Mouse (Mus musculus) urinary bladder, adult 2 months (tissue): Measurements from ENCODE around the gene Gm49318. TPM values are rescaled to one million over a fixed set of nuclear protein-coding genes. Genes with fewer than 3 reads are reported as not detected.

Source experiments
- polyA plus RNA-seq: library from polyadenylated mRNA; depleted of rRNA; stranded (reverse); fragments of >200 nt; gene quantifications from 2 replicates; pipeline ENCODE4 v1.2.3, GENCODE M21; 2012; rRNA removed

The Gm49318 gene
- polyA plus RNA-seq, 1 experiment: not detected

Other genes with a start within 250 kb of the Gm49318 start
- gene Angptl8, start 235.7 kb downstream of the Gm49318 start, polyA plus RNA-seq: 1.2 and 2.0 TPM in 2 replicates
- gene Dock6, start 218.6 kb downstream of the Gm49318 start, polyA plus RNA-seq: 89.2 and 102 TPM in 2 replicates
- gene Rab3d, start 153.1 kb downstream of the Gm49318 start, polyA plus RNA-seq: 54.4 and 59.9 TPM in 2 replicates
- 8.8 and 9.4 TPM in 2 replicates for gene Ccdc159, start 143.8 kb downstream of the Gm49318 start, polyA plus RNA-seq
- 93.0 and 101 TPM in 2 replicates for gene Tmem205, start 143.7 kb downstream of the Gm49318 start, polyA plus RNA-seq
- gene Plppr2, start 134.2 kb downstream of the Gm49318 start, polyA plus RNA-seq: 14.5 and 17.1 TPM in 2 replicates
- 4.6 and 6.4 TPM in 2 replicates for gene Swsap1, start 115.5 kb downstream of the Gm49318 start, polyA plus RNA-seq
- 1.8 and 2.1 TPM in 2 replicates for gene Epor, start 107.8 kb downstream of the Gm49318 start, polyA plus RNA-seq
- 25.7 and 27.3 TPM in 2 replicates for gene Rgl3, start 81.8 kb downstream of the Gm49318 start, polyA plus RNA-seq
- gene Ccdc151, start 68.6 kb downstream of the Gm49318 start, polyA plus RNA-seq: 0.19 and 0.29 TPM in 2 replicates
- gene Prkcsh, start 68.5 kb downstream of the Gm49318 start, polyA plus RNA-seq: 84.4 and 86.5 TPM in 2 replicates
- 0.06 and 0.16 TPM in 2 replicates for gene Elavl3, start 19.2 kb downstream of the Gm49318 start, polyA plus RNA-seq
- 18.0 and 21.3 TPM in 2 replicates for gene Zfp653, start 117 bp upstream of the Gm49318 start, polyA plus RNA-seq
- 39.4 and 40.3 TPM in 2 replicates for gene Ecsit, start 14.2 kb upstream of the Gm49318 start, polyA plus RNA-seq
- 3,917 and 4,778 TPM in 2 replicates for gene Cnn1, start 28.0 kb upstream of the Gm49318 start, polyA plus RNA-seq
- 74.8 and 97.4 TPM in 2 replicates for gene Elof1, start 45.9 kb upstream of the Gm49318 start, polyA plus RNA-seq
- gene Acp5, start 64.5 kb upstream of the Gm49318 start, polyA plus RNA-seq: 24.0 and 35.7 TPM in 2 replicates
- gene Pigyl, start 85.6 kb upstream of the Gm49318 start, polyA plus RNA-seq: 84.1 and 92.9 TPM in 2 replicates
- gene Zfp872, start 116.8 kb upstream of the Gm49318 start, polyA plus RNA-seq: 1.3 and 1.4 TPM in 2 replicates
- 44.2 and 47.3 TPM in 2 replicates for gene Zfp809, start 154.5 kb upstream of the Gm49318 start, polyA plus RNA-seq
- gene Zfp599, start 188.6 kb upstream of the Gm49318 start, polyA plus RNA-seq: 0.26 and 0.34 TPM in 2 replicates
- 11.9 and 12.6 TPM in 2 replicates for gene Zfp810, start 236.4 kb upstream of the Gm49318 start, polyA plus RNA-seq